Mouse (Mus musculus): ENCODE measurements around the gene Magea10.

Gene Magea10

DNA sequence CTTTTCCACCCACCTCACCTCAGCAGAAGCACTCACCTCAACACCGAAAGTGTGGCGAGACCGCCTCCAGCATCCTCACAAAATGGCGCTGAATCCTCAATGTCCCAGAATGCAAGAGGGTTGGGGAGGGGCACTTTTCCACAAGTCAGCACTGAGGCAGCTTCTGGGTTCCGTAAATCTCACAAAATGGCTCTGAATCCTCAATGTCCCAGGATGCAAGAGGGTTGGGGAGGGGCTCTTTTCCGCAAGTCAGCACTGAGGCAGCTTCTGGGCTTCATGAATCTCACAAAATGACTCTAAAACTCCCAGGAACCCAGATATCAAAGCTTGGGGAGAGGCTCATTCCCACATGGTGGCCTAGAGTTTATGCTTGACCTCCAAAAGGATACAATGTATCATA, at the start of gene Magea10:
Gene Magea10 (minus strand): TSS at position 101 of the 400 bp plus-strand sequence.
- DNase-seq (ENCODE audit: low read depth): no peak

DNA sequence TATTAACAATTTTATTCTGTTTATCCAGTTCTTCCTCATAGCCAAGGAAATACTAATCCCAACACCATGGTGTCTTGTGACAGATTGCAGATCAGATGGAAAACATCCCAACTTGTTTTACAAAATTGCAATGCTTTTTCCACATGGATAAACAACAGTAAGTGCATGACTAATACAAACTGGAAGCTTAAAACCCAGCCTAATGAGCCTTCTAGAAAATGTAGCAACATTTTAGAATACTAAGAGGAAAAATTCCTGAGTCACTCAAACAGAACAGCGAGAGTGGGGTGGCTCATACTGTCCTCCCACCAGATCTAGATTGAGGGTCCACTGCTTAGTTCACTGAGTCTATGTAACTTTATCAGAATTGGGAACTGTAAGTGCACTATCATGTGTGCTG, 4.7 kb downstream of the Magea10 start:
- DNase-seq (ENCODE audit: low read depth): no peak
